In the genomic region with DNA sequence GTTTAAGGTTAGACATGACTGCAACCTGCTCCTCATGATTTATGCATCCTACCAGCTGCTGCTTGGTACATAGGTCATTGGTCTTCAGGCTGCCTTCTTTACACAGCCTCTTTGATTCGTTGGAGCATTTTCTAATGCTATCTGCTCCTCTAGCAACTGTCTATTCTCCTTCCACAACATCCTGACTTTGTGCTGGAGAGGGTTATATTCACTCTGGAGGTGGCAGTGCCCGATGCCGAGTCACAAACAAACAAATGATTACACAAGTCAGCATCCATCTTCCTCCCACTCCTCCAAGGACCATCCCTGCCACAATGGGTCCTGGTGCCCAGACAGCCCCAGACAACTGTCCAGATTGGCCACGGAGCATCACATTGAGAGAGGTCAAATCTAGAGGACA, we compare ENCODE assay signal across 1 mouse cellular context. TPM values are rescaled to one million over a fixed set of nuclear protein-coding genes. Genes with fewer than 3 reads are reported as not detected.
"Had no signal": no experiment of that assay in that cellular context is flagged by ENCODE, and none has a peak within 500 bp of the region (broad histone marks: within the 10 kb centered on the region; RNA-seq: fewer than 3 reads in every experiment).

No protein-coding gene starts in this region.

RNA-seq across cellular contexts. Expression of a gene that starts 16.3 kb away (rescaled TPM):
- total RNA-seq: neutrophil, adult 5-6 weeks had no signal

RNA-seq across cellular contexts. Expression of a gene that starts 40.2 kb away (rescaled TPM):
- total RNA-seq: neutrophil, adult 5-6 weeks had no signal

RNA-seq across cellular contexts. Expression of a gene that starts 44.8 kb away (rescaled TPM):
- total RNA-seq: neutrophil, adult 5-6 weeks had no signal
